Mouse (Mus musculus) liver, adult 2 months (tissue): ENCODE results near the gene Gsg1l.

Source experiments
- CTCF ChIP-seq: fragments of 200-500 bp; IDR thresholded peaks from 2 replicates; pipeline ENCODE4 v1.5.1; 2011; ENCODE audit warnings: low read depth, low read length, control low read depth
- POLR2A ChIP-seq: fragments of 200-500 bp; IDR thresholded peaks from 2 replicates; pipeline ENCODE4 v1.6.1; 2011; ENCODE audit warnings: low read length, control low read depth; ENCODE audit not compliant: insufficient read depth; ENCODE audit errors: extremely low read depth

DNA sequence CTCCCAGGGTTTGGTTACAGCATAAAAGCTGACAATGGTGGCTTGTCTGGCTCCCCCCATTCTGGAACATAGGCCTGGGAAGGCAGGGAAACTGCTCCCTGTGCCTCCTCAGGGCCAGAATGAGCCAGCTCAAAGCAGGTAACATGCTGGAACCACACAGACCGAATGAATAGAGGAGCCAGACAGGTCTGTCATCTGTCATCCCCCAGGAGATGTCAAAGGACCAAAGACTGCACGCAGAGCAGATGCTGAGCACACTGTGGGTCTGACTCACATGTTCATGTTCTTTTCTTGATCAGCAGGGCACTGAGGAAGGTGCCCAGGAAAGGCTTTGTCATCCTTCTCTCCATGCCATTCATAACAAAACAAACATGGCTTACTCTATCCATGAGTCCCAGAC lies 90.4 kb downstream of the Gsg1l start:
- TF ChIP-seq CTCF, result no peak
- no peak for TF ChIP-seq POLR2A
